Comparison of ENCODE assay signal across 7 mouse cellular contexts in the genomic region with DNA sequence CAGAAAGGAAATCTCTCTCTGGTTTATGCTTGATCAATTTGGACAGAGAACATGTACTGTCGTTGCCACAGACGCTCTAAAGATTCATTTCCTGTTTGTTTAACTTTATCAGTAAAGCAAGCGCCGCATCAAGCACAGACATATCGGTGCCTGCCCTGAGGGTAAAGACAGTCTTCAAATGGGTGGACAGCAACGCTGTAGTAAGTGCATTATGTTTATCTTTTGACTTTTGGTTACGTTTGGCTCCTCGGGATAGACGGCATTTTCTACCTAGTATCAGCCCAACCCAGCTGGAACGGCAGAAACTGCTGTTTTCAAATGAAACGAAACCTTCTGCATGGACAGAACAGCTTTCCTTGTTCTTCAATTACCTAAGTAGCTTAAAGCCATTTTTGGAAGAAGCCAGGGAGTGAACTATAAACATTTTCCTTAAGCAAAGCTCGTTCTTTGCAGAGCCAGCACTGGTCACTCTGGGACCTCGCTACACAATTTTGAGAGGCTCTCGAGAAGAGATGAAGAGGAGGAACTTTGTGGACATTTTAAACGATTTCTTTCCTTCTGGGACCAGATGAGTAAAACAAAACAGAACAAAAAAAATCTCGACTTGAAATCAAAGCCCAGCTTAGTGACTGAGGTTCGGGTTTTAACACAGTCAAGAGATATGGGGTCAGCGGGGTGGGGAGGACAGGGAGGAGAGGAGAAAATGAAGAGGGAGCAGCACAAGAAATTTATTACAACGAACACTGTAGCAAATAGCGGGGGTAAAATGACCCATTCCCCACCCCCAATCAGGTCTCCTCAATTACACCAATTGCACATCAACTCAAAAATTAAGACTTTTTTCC.
DNase-seq lines count a peak whose midpoint lies in the region; ATAC-seq lines count a peak whose summit lies in the region.

No protein-coding gene starts in this region.

- ATAC-seq in heart, embryonic 12.5 days (ENCODE audit: insufficient number of reproducible peaks, low FRiP score), result no peak
- no peak for ATAC-seq in liver, embryonic 11.5 days (replicated peaks; ENCODE audit: low FRiP score)
- ATAC-seq in midbrain, embryonic 15.5 days (replicated peaks), result no peak

- DNase-seq in urinary bladder, postnatal 25 days (ENCODE audit: low spot score), result peak; percentile 7
- no peak for DNase-seq in urinary bladder, adult 2 months (ENCODE audit: low spot score)
- DNase-seq in liver, embryonic 11.5 days (ENCODE audit: low spot score), result no peak
- no peak for DNase-seq in cerebellum, adult 18-20 months
- DNase-seq in cerebellum, postnatal 25 days, result no peak

- H3K9me3 ChIP-seq in heart, embryonic 12.5 days (replicated peaks), result no peaks in the 10 kb centered on the region
- H3K9me3 ChIP-seq in liver, embryonic 11.5 days (ENCODE audit: control insufficient read depth, low read length), result no peaks in the 10 kb centered on the region
- H3K9me3 ChIP-seq in midbrain, embryonic 15.5 days, result no peaks in the 10 kb centered on the region

- no peak overlapping the region for H3K27ac ChIP-seq in heart, embryonic 12.5 days (ENCODE audit: poor library complexity, severe bottlenecking)
- H3K27ac ChIP-seq in liver, embryonic 11.5 days (ENCODE audit: low read depth, low read length), result no peak overlapping the region
- no peak overlapping the region for H3K27ac ChIP-seq in midbrain, embryonic 15.5 days

- 31% methylated on average over 20 of the region's 20 CpGs for WGBS in heart, embryonic 12.5 days
- WGBS in liver, embryonic 11.5 days, result 41% methylated on average over 20 of the region's 20 CpGs
- WGBS in midbrain, embryonic 15.5 days, result 72% methylated on average over 20 of the region's 20 CpGs

- H3K4me2 ChIP-seq in heart, embryonic 12.5 days, result peak overlapping the region; percentile 62
- peak overlapping the region; percentile 46 for H3K4me2 ChIP-seq in liver, embryonic 11.5 days
- H3K4me2 ChIP-seq in midbrain, embryonic 15.5 days, result no peak overlapping the region

- H3K36me3 ChIP-seq in heart, embryonic 12.5 days, result no peaks in the 10 kb centered on the region
- no peaks in the 10 kb centered on the region for H3K36me3 ChIP-seq in liver, embryonic 11.5 days (ENCODE audit: control insufficient read depth, insufficient read depth, low read length)
- H3K36me3 ChIP-seq in midbrain, embryonic 15.5 days (replicated peaks), result no peaks in the 10 kb centered on the region

- no peaks in the 10 kb centered on the region for H3K27me3 ChIP-seq in heart, embryonic 12.5 days (replicated peaks)
- H3K27me3 ChIP-seq in liver, embryonic 11.5 days (replicated peaks; ENCODE audit: control insufficient read depth, insufficient read depth, low read length), result no peaks in the 10 kb centered on the region
- H3K27me3 ChIP-seq in midbrain, embryonic 15.5 days (replicated peaks), result no peaks in the 10 kb centered on the region

- H3K9ac ChIP-seq in heart, embryonic 12.5 days, result no peak overlapping the region; the same call in 1 of the 2 replicates
- no peak overlapping the region for H3K9ac ChIP-seq in liver, embryonic 11.5 days (ENCODE audit: low read depth, low read length)
- no peak overlapping the region for H3K9ac ChIP-seq in midbrain, embryonic 15.5 days

- H3K4me1 ChIP-seq in heart, embryonic 12.5 days (replicated peaks), result peaks cover 4% of the 10 kb centered on the region
- no peaks in the 10 kb centered on the region; the same call in 1 of the 2 replicates for H3K4me1 ChIP-seq in liver, embryonic 11.5 days (replicated peaks; ENCODE audit: control insufficient read depth, insufficient read depth, low read length)
- H3K4me1 ChIP-seq in midbrain, embryonic 15.5 days, result no peaks in the 10 kb centered on the region

- H3K4me3 ChIP-seq in heart, embryonic 12.5 days, result peak overlapping the region; percentile 45
- peak overlapping the region; percentile 22; the same call in 1 of the 2 replicates for H3K4me3 ChIP-seq in liver, embryonic 11.5 days (ENCODE audit: low read depth, low read length)
- no peak overlapping the region for H3K4me3 ChIP-seq in midbrain, embryonic 15.5 days
